Mouse (Mus musculus) adipocyte (in vitro differentiated cells): ENCODE measurements around the gene Rnf151.
A peak's percentile ranks its signal among the peaks of the same experiment; 100 is the strongest.
"Not testable (repeated sequence)": the region's sequence is repeated elsewhere in the genome, so short reads cannot be mapped to it uniquely, and the experiment has no call there.

Source experiments
- DNase-seq: peaks from one replicate; pipeline ENCODE4 v3.0.0-alpha.2; 2016; ENCODE audit warnings: low spot score

Rnf151 gene

DNA sequence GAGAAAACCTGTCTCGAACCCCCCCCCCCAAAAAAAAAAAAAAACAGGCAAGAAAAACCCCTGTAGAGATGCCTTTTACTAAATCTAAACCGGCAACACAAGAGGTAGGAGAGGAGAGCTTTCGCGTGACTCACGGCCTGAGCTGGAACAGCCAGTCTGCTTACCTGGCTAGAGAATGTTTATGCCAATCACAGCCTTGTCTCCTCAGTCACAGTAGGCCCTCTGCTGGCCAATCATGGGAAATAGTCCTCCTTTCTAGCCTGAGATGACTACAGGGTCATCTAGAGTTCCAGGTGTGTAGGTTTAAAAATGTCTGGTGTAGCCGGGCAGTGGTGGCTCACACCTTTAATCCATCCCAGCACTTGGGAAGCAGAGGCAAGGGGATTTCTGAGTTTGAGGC, 50.4 kb downstream of the Rnf151 start:
- DNase-seq: peak; percentile 76

GRCm38 (mm10) chr17:24667011-24667410, 50.9 kb downstream of the Rnf151 start:
- not testable (repeated sequence) for DNase-seq
